Mouse (Mus musculus) hindbrain, embryonic 14.5 days (tissue): ENCODE measurements at regions not wholly inside any gene's neighbourhood (a gene's known extent, or its start where the extent isn't known, plus 50 kb on each side); places are given as distances from the start of the nearest gene placed in this dataset.
A peak's percentile ranks its signal among the peaks of the same experiment; 100 is the strongest.

Experiments used
- ATAC-seq: fragments of 200-750 bp; cut with Nextera tagmentation; 2 replicates; pipeline ENCODE4 v1.8.0; 2017; ENCODE audit warnings: moderate number of reproducible peaks, mild to moderate bottlenecking, moderate TSS enrichment, moderate library complexity; ENCODE audit not compliant: low FRiP score
- DNase-seq: peaks from one replicate; pipeline ENCODE4 v3.0.0-alpha.2; 2015; ENCODE audit warnings: low spot score
- H3K27ac ChIP-seq: fragments of 300-500 bp; sonication (generic); 2 replicates; pipeline ENCODE4 v1.5.1; 2014; ENCODE audit warnings: mild to moderate bottlenecking, moderate library complexity
- H3K27me3 ChIP-seq: fragments of 300-500 bp; sonication (generic); 2 replicates; pipeline ENCODE4 v1.6.1; 2014; ENCODE audit warnings: mild to moderate bottlenecking, low read length, mixed read lengths; ENCODE audit not compliant: control insufficient read depth, insufficient read depth
- H3K36me3 ChIP-seq: fragments of 300-500 bp; sonication (generic); replicated peaks from 2 replicates; pipeline ENCODE4 v1.6.1; 2014; ENCODE audit not compliant: control insufficient read depth, insufficient read depth
- H3K4me1 ChIP-seq: fragments of 300-500 bp; sonication (generic); replicated peaks from 2 replicates; pipeline ENCODE4 v1.6.1; 2014; ENCODE audit warnings: antibody characterized with exemption, low read length, mixed read lengths; ENCODE audit not compliant: control insufficient read depth, insufficient read depth
- H3K4me2 ChIP-seq: fragments of 300-500 bp; sonication (generic); replicated peaks from 2 replicates; pipeline ENCODE4 v1.6.1; 2014; ENCODE audit warnings: mild to moderate bottlenecking, moderate library complexity
- H3K4me3 ChIP-seq: fragments of 300-500 bp; sonication (generic); replicated peaks from 2 replicates; pipeline ENCODE4 v1.5.1; 2014; ENCODE audit warnings: mild to moderate bottlenecking, low read length
- H3K9ac ChIP-seq: fragments of 300-500 bp; sonication (generic); 2 replicates; pipeline ENCODE4 v1.6.1; 2014
- H3K9me3 ChIP-seq: fragments of 300-500 bp; sonication (generic); 2 replicates; pipeline ENCODE4 v1.6.1; 2016; ENCODE audit warnings: low read length; ENCODE audit not compliant: control insufficient read depth
- WGBS: fragments of 180-500 bp; shearing (Covaris S2); extraction: QIAGEN DNeasy Blood & Tissue Kit; methylation state at CpG from one replicate; pipeline ENCODE4 v1.1.7; 2014; 5-methylcytosine and 5-hydroxymethylcytosine counted together

- Histone ChIP-seq H3K9me3 (no peaks in the 10 kb centered on the region), H3K27me3 (no peaks in the 10 kb centered on the region), H3K4me2 (no peak overlapping the region), H3K4me1 (no peaks in the 10 kb centered on the region), H3K4me3 (no peak overlapping the region), H3K36me3 (no peaks in the 10 kb centered on the region), H3K27ac (no peak overlapping the region), H3K9ac (no peak overlapping the region)
- 76% methylated on average over 1 of the region's 1 CpGs for WGBS
- DNase-seq (no peak), ATAC-seq (no peak)
Observed at GRCm38 (mm10) chr3:39560951-39561350, 674.2 kb downstream of the Fat4 start.

GRCm38 (mm10) chr3:39571444-39572237 lies 684.9 kb downstream of the Fat4 start:
- H3K9me3 ChIP-seq = no peaks in the 10 kb centered on the region
- H3K4me1 ChIP-seq = no peaks in the 10 kb centered on the region
- DNase-seq (no peak), ATAC-seq (no peak)
- no peak overlapping the region for H3K4me3 ChIP-seq
- WGBS = 83% methylated on average over 5 of the region's 5 CpGs
- no peaks in the 10 kb centered on the region for H3K27me3 ChIP-seq
- no peak overlapping the region for H3K9ac ChIP-seq
- no peak overlapping the region for H3K4me2 ChIP-seq
- no peaks in the 10 kb centered on the region for H3K36me3 ChIP-seq
- no peak overlapping the region for H3K27ac ChIP-seq

- Histone ChIP-seq H3K4me1 (no peaks in the 10 kb centered on the region), H3K4me2 (no peak overlapping the region), H3K27me3 (no peaks in the 10 kb centered on the region), H3K27ac (no peak overlapping the region), H3K4me3 (no peak overlapping the region), H3K36me3 (no peaks in the 10 kb centered on the region), H3K9me3 (no peaks in the 10 kb centered on the region), H3K9ac (no peak overlapping the region)
- ATAC-seq (no peak), DNase-seq (no peak)
- 84% methylated on average over 3 of the region's 3 CpGs for WGBS
Observed at GRCm38 (mm10) chr3:39575200-39575599, 688.5 kb downstream of the Fat4 start.

- no peak overlapping the region for H3K9ac ChIP-seq
- 77% methylated on average over 2 of the region's 2 CpGs for WGBS
- DNase-seq (no peak), ATAC-seq (no peak)
- H3K27ac ChIP-seq = no peak overlapping the region
- no peaks in the 10 kb centered on the region for H3K36me3 ChIP-seq
- no peaks in the 10 kb centered on the region for H3K9me3 ChIP-seq
- no peak overlapping the region for H3K4me3 ChIP-seq
- no peaks in the 10 kb centered on the region for H3K27me3 ChIP-seq
- H3K4me1 ChIP-seq = no peaks in the 10 kb centered on the region
- no peak overlapping the region for H3K4me2 ChIP-seq
Observed at GRCm38 (mm10) chr3:39591312-39591711, 704.6 kb downstream of the Fat4 start.

- H3K36me3 ChIP-seq = no peaks in the 10 kb centered on the region
- 73% methylated on average over 4 of the region's 4 CpGs for WGBS
- no peak for ATAC-seq
Observed at GRCm38 (mm10) chr3:39592349-39593117, 705.8 kb downstream of the Fat4 start.

GRCm38 (mm10) chr3:39609937-39610336 lies 723.2 kb downstream of the Fat4 start:
- no peak overlapping the region for H3K4me2 ChIP-seq
- 38% methylated on average over 3 of the region's 3 CpGs for WGBS
- no peaks in the 10 kb centered on the region for H3K36me3 ChIP-seq
- no peaks in the 10 kb centered on the region for H3K4me1 ChIP-seq
- no peak overlapping the region for H3K27ac ChIP-seq
- H3K9ac ChIP-seq = no peak overlapping the region
- no peaks in the 10 kb centered on the region for H3K9me3 ChIP-seq
- 0 out of 2 replicates have a peak, but pooled peaks have one; percentile 55 for ATAC-seq
- peak; percentile 36 for DNase-seq
- no peaks in the 10 kb centered on the region for H3K27me3 ChIP-seq
- no peak overlapping the region for H3K4me3 ChIP-seq

More at GRCm38 (mm10) chr3:39592349-39593117, 705.8 kb downstream of the Fat4 start:
- no peaks in the 10 kb centered on the region for H3K9me3 ChIP-seq
- H3K27me3 ChIP-seq = no peaks in the 10 kb centered on the region
- H3K4me1 ChIP-seq = no peaks in the 10 kb centered on the region
- H3K4me3 ChIP-seq = no peak overlapping the region
- no peak overlapping the region for H3K27ac ChIP-seq
- H3K9ac ChIP-seq = no peak overlapping the region
- no peak for DNase-seq
- H3K4me2 ChIP-seq = no peak overlapping the region

- Histone ChIP-seq H3K4me3 (no peak overlapping the region), H3K4me2 (no peak overlapping the region), H3K9me3 (no peaks in the 10 kb centered on the region), H3K4me1 (no peaks in the 10 kb centered on the region), H3K9ac (no peak overlapping the region), H3K36me3 (no peaks in the 10 kb centered on the region), H3K27me3 (no peaks in the 10 kb centered on the region), H3K27ac (no peak overlapping the region)
- no peak for ATAC-seq
- no peak for DNase-seq
- WGBS = 60% methylated on average over 7 of the region's 7 CpGs
Observed at GRCm38 (mm10) chr3:39612408-39612807, 725.7 kb downstream of the Fat4 start.

GRCm38 (mm10) chr3:39637924-39638323 lies 751.2 kb downstream of the Fat4 start:
- DNase-seq (peak; percentile 44), ATAC-seq (peak; percentile 77; the same call in 1 of the 2 replicates)
- Histone ChIP-seq H3K27me3 (no peaks in the 10 kb centered on the region), H3K9me3 (no peaks in the 10 kb centered on the region), H3K4me3 (no peak overlapping the region), H3K4me1 (0 out of 2 replicates have a peak, but pooled peaks cover 6% of the 10 kb centered on the region), H3K4me2 (no peak overlapping the region), H3K27ac (no peak overlapping the region), H3K9ac (no peak overlapping the region), H3K36me3 (no peaks in the 10 kb centered on the region)
- WGBS = 54% methylated on average over 5 of the region's 5 CpGs

GRCm38 (mm10) chr3:39643194-39643593 lies 756.5 kb downstream of the Fat4 start:
- no peak for ATAC-seq
- no peak overlapping the region for H3K4me3 ChIP-seq
- H3K27me3 ChIP-seq = no peaks in the 10 kb centered on the region
- 75% methylated on average over 3 of the region's 3 CpGs for WGBS
- no peaks in the 10 kb centered on the region for H3K9me3 ChIP-seq
- H3K9ac ChIP-seq = no peak overlapping the region
- 0 out of 2 replicates have a peak, but pooled peaks cover 1% of the 10 kb centered on the region for H3K4me1 ChIP-seq
- no peak overlapping the region for H3K27ac ChIP-seq
- no peaks in the 10 kb centered on the region for H3K36me3 ChIP-seq
- no peak overlapping the region for H3K4me2 ChIP-seq
- DNase-seq = no peak
